Mouse (Mus musculus) embryonic stem cell, embryonic (primary cell): Measurements from ENCODE around the gene Gm20388.
"Not testable (repeated sequence)": the region's sequence is repeated elsewhere in the genome, so short reads cannot be mapped to it uniquely, and the experiment has no call there.

Experiments
- CTCF ChIA-PET, 4 experiments: fragments of 300-600 bp in 2 of 4; fragments of 350-600 bp in 2 of 4; sonication (Branson Sonifier 250); formaldehyde crosslinking; loops; one replicate each; lab custom pipeline; 2022; ENCODE audit warnings: inconsistent platforms in 2 of 4; lab: Charles Lee
- POLR2A ChIA-PET, 4 experiments: fragments of 300-600 bp in 2 of 4; fragments of 350-600 bp in 2 of 4; sonication (Branson Sonifier 250); formaldehyde crosslinking; loops; one replicate each; lab custom pipeline; 2022; ENCODE audit warnings: antibody characterized with exemption in 4 of 4, inconsistent platforms in 1 of 4; lab: Charles Lee

The Gm20388 gene

DNA sequence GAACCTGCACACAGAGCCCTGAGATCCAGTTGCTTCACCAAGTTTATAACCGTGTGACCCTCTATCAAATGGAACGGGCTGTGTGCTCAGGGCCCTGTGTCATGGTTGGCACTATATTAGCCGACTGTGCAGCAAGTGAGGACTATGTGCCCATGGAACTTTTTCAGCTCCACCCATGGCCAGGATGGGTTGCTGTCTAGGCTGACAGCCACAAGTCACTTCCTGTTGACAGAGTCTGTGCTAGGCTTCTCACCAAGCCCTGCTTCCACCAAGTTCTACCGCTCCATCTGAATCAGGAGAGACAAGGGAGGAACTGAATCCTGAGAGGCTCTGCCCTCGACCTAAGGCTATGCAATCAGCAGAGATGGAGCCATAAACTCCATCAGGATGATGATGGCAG is 2650.6 kb downstream of the Gm20388 start:
- ChIA-PET CTCF (interaction anchor here in 2 of 4 experiments (0.6 kb wide), 2 partner anchors 51 to 189 kb away, joined by 3 read pairs; no protein-coding TSS in a partner anchor), POLR2A (interaction anchor here in 2 of 4 experiments (0.7 to 16.3 kb wide), 6 partner anchors 10 to 67 kb away, joined by 3 to 397 read pairs (median 3); partner anchors contain the start of genes Aprt (in 1 of the 2), Cdt1 (in 1 of the 2) and Piezo1 (in 1 of the 2))

DNA sequence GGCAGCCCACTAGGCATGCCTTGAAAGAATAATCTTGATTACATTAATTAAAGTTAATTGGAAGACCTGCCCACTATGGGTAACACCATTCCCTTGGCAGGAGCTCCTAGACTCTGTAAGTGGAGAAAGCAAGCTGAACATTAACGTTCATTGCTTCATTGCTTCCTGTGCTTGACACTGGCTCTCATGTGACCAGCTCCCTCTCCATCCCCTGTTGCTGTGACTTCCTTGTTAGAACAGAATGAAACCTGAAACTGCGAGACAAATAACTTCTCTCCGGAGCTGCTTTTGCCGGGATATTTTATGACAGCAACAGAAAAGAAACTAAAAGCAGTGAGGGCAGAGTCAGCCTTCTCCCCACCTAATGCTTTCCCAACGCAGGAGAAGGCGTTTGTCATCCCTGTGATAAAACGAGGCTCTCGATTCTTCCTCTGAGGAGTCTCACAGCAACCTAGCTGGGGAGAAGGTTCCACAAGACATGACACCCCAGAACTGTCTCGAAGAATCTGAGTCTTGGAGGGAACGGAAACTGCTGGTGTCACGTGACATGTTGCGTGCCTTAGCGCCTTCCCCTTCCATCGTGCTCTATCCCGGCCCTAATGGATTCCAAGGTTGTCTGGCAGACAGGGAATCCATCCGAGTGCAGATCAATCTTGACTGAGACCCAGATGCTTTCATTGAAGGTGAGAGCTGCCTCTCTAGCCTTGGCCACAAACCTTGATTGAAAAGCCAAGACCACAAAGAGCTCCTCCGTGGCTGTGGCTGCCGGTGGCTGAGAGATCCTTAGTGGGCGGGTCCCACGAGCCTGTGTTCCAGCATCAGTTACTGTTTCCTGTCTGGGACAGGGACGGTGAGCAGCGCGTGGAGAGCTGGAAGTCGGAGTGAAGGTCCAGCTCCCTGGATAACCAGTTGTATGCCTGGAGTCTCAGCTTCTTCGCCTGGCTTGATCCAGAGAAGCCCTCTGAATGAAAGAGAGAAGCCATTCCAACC is 2654.0 kb downstream of the Gm20388 start:
- CTCF ChIA-PET: interaction anchor here in 3 of 4 experiments (0.5 to 1.8 kb wide), 10 partner anchors 10 to 1065 kb away, joined by 3 to 5 read pairs (median 3); partner anchors contain the start of gene Piezo1 (in 1 of the 3)
- POLR2A ChIA-PET: interaction anchor here in 3 of 4 experiments (0.6 to 18.6 kb wide), 43 partner anchors 8 to 1163 kb away, joined by 3 to 397 read pairs (median 4); partner anchors contain the start of genes Piezo1 (in 3 of the 3), Aprt (in 2 of the 3), Galns (in 2 of the 3) and Mvd (in 2 of the 3)

DNA sequence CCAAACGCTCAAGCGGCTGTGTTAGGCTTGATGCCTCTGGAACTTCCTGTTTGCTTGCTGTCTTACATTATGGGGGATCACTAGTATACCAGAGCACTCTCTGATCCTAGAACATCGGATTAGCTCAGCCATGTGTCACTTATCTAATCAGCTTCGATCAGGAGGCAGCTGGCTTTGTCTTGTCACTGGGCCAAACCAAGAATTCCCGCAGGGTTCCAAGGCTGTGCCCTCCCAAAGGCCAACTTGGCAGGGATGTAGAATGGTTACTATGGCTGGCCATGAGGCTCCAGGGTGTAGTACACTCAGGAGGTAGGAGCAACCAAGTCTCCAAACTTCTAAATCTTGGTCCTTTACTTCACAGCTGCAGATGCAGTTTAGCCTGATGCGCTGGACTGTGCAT is 2656.1 kb downstream of the Gm20388 start:
- ChIA-PET CTCF (interaction anchor here in 2 of 4 experiments (0.9 to 1.9 kb wide), 3 partner anchors 15 to 44 kb away, joined by 3 to 7 read pairs (median 3); partner anchors contain the start of gene Piezo1 (in 1 of the 2)), POLR2A (interaction anchor here (0.6 to 18.6 kb wide), 45 partner anchors 8 to 616 kb away, joined by 3 to 397 read pairs (median 4); partner anchors contain the start of genes Aprt (in 3 of the 4), Piezo1 (in 2 of the 4), Cyba (in 1 of the 4) and Mvd (in 1 of the 4))

DNA sequence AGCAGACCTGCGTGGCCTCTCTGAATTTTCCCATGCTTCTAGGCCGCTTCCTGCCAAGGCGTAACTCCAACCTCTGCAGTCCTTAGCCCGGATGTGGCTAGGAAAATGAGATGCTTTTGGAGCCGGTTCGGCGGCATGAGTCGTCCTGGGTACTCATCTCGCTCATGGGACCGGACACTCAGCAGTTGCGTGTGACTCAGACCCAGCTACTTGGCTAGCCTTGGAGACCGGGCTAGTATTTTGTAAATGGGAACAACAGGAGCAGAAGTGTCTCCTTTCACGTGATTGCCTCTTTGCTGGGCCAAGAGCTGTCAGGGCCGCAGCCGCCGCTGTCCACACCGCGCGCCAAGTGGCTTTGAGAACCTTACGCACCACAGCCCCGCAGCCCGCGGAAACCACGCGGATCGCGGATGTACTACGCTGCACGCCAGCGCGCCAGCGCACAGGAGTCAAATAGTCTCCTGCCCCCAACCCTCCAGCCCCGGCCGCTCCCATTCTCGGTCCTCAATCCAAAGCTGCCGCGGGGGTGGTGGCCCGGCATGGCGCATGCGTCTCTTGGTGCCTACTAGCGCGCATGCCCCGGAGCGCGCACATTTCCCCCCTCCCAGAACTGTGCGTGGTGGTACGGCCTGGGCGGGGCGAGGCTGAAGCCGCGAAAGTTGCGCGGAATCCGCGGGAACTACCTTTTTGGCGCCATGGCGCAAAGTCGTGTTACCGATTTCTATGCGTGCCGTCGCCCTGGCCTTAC is 2656.9 kb downstream of the Gm20388 start, which contains the start of gene Cdt1:
Cdt1 (plus strand) TSS at position 655 of the 748 bp plus-strand sequence.
- POLR2A ChIA-PET: interaction anchor here (0.6 to 18.6 kb wide), 60 partner anchors 8 to 617 kb away, joined by 3 to 397 read pairs (median 4); partner anchors contain the start of genes Aprt (in 3 of the 4), Piezo1 (in 3 of the 4), Galns (in 2 of the 4) and Mvd (in 2 of the 4)

DNA sequence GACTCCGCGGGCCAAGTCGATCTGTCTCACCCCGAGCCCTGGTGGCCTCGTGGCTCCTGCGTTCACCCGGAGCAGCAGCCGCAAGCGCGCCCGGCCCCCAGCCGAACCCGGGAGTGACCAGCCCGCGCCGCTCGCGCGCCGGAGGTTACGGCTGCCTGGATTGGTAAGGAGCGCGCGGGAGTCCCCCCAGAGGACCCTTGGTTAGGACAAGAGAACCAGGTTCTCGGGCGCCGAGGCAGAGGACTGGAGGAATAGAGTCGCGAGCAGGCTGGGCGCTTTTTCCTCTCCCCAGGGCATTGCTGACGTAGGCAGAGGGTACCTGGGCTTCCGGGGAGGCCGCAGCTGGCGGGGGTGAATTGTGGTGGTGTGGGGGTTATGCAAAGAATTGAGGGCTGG is 2657.5 kb downstream of the Gm20388 start:
- ChIA-PET POLR2A (interaction anchor here (0.6 to 18.6 kb wide), 61 partner anchors 7 to 527 kb away, joined by 3 to 397 read pairs (median 4); partner anchors contain the start of genes Aprt (in 3 of the 4), Piezo1 (in 3 of the 4), Cyba (in 2 of the 4) and Galns (in 2 of the 4)), CTCF (interaction anchor here in 3 of 4 experiments (0.5 to 1.9 kb wide), 9 partner anchors 9 to 245 kb away, joined by 3 to 9 read pairs (median 3); partner anchors contain the start of gene Piezo1 (in 1 of the 3))

More for the DNA sequence above, 2656.9 kb downstream of the Gm20388 start, which contains the start of gene Cdt1:
- CTCF ChIA-PET: interaction anchor here in 3 of 4 experiments (0.5 to 1.9 kb wide), 11 partner anchors 9 to 245 kb away, joined by 3 to 9 read pairs (median 3); partner anchors contain the start of gene Piezo1 (in 1 of the 3)

DNA sequence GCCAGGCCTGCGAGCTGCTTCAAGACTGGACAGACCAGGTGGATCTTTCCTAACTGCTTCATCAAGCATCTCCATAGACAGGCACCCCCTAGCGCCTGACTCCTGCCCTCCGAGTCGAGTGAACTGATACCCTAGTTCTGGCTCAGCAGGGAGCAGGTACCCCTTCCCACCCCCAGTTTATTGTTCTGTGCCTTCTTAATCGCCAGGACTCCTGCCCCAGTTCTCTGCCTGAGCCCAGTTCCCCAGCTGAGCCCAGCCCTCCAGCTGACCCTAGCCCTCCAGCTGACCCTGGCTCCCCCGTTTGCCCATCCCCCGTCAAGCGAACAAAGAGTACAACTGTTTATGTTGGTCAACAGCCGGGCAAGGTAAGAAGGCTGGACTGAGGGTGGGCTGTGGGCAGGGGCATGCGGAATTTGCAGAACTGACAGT is 2658.3 kb downstream of the Gm20388 start:
- POLR2A ChIA-PET: interaction anchor here (0.5 to 18.6 kb wide), 35 partner anchors 9 to 534 kb away, joined by 3 to 397 read pairs (median 5); partner anchors contain the start of genes Galns (in 3 of the 4), Trappc2l (in 3 of the 4), Cyba (in 2 of the 4) and Piezo1 (in 2 of the 4)

DNA sequence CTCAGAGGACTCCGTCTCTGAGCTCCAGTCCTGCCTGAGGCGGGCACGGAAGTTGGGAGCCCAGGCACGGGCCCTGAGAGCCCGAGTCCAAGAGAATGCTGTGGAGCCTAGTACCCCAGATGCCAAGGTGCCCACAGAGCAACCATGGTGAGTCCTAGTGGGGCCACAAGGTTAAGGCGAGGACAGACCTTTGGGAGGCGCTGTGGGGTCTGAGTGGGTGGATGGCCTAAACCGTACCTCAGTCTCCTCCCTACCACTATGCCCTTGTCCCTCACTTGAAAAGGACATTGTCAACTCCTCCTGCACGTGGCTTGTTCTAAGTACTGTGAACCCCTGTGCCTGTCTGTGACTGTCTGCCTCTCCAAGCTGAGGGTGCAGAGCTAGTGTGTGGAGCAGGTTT is 2658.7 kb downstream of the Gm20388 start:
- CTCF ChIA-PET: interaction anchor here in 2 of 4 experiments (0.6 to 1.7 kb wide), 3 partner anchors 13 to 153 kb away, joined by 3 to 6 read pairs (median 4); no protein-coding TSS in a partner anchor
- POLR2A ChIA-PET: interaction anchor here (0.5 to 18.6 kb wide), 30 partner anchors 8 to 536 kb away, joined by 3 to 397 read pairs (median 4); partner anchors contain the start of genes Galns (in 2 of the 4), Piezo1 (in 2 of the 4), Trappc2l (in 2 of the 4) and Aprt (in 1 of the 4)

More for the DNA sequence above, 2658.3 kb downstream of the Gm20388 start:
- CTCF ChIA-PET: interaction anchor here in 2 of 4 experiments (0.6 to 1.9 kb wide), 5 partner anchors 12 to 244 kb away, joined by 3 to 7 read pairs (median 4); partner anchors contain the start of gene Piezo1 (in 1 of the 2)

DNA sequence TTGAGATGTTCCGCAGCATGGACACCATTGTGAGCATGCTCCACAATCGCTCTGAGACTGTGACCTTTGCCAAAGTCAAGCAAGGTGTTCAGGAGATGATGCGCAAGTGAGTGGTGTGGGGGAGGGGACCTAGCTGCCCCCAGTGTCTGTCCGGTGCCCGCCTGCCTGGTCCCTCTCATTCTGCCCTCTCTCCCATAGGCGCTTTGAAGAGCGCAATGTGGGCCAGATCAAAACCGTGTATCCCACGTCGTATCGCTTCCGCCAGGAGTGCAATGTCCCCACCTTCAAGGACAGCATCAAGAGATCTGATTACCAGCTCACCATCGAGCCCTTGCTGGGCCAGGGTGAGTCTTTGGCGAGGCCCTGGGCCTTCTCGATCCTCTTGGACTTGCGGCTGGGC is 2659.4 kb downstream of the Gm20388 start:
- POLR2A ChIA-PET: interaction anchor here in 3 of 4 experiments (0.7 to 18.6 kb wide), 19 partner anchors 9 to 535 kb away, joined by 3 to 397 read pairs (median 9); partner anchors contain the start of genes Galns (in 2 of the 3), Mvd (in 2 of the 3), Piezo1 (in 2 of the 3) and Trappc2l (in 2 of the 3)
- CTCF ChIA-PET: interaction anchor here in 1 of 4 experiments (1.8 kb wide), 1 partner anchor 11 kb away, joined by 4 read pairs; no protein-coding TSS in a partner anchor

DNA sequence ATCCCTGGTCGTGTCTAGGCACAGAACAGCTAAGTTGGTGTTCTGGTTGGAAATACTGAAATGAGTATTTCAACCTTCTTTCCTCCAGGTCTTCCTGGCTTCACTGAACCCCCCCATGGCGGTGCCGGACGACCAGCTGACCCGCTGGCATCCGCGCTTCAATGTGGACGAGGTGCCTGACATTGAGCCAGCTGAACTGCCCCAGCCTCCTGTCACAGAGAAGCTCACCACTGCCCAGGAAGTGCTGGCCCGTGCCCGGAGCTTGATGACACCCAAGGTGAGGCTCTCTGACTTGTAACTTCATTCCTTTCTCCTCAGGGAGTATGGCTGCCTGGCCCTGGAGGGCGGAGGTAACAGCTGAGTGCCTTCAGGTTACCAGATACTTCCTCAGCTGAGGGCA is 2660.5 kb downstream of the Gm20388 start:
- ChIA-PET CTCF (interaction anchor here in 2 of 4 experiments (0.5 to 1.8 kb wide), 2 partner anchors 12 to 570 kb away, joined by 3 to 4 read pairs; no protein-coding TSS in a partner anchor), POLR2A (interaction anchor here in 3 of 4 experiments (0.6 to 18.6 kb wide), 13 partner anchors 7 to 564 kb away, joined by 3 to 397 read pairs (median 26); partner anchors contain the start of genes Aprt (in 1 of the 3), Galns (in 1 of the 3), Piezo1 (in 1 of the 3) and Trappc2l (in 1 of the 3))

DNA sequence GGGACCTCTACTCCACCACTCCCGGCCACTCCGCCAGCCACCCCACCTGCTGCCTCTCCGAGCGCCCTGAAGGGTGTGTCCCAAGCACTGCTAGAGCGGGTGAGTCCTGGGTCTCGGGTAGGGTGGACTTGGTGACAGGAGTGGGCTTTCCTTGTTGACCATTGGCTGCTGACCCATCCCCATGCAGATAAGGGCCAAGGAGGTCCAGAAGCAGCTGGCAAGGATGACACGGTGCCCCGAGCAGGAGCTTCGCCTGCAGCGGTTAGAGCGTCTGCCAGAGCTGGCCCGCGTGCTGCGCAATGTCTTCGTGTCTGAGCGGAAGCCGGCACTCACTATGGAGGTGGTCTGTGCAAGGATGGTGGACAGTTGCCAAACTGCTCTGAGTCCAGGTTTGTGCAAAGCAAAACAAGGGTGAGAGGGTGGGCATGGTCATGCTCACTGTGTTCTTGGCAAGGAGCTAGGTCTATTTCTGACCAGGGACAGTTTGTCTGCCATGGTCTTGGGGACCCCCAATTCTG is 2661.2 kb downstream of the Gm20388 start:
- CTCF ChIA-PET: interaction anchor here in 1 of 4 experiments (1.8 kb wide), 1 partner anchor 13 kb away, joined by 4 read pairs; no protein-coding TSS in a partner anchor
- POLR2A ChIA-PET: interaction anchor here in 3 of 4 experiments (0.6 to 18.6 kb wide), 16 partner anchors 11 to 565 kb away, joined by 3 to 397 read pairs (median 6); partner anchors contain the start of genes Galns (in 1 of the 3), Mvd (in 1 of the 3), Piezo1 (in 1 of the 3) and Rnf166 (in 1 of the 3)

DNA sequence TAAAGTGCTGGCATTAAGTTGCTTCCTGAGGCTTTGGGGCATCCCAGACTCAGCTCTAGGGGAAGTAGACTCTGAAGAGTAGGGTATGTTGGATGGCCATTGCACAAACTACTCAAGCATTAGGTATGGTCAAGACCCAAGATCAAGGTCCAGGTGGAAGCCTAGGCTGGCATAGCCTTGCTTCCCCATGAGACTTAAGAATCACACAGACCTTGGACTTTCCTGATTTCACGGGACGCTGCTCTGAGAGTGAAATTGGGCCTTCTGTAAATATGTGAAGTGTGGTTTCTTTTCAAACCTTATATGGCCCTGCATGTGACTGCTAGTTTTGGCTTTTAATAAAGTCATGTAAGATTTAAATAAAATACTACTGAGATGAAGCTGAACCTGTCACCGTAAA is 2662.1 kb downstream of the Gm20388 start:
- POLR2A ChIA-PET: interaction anchor here in 2 of 4 experiments (0.9 to 18.6 kb wide), 16 partner anchors 7 to 141 kb away, joined by 3 to 397 read pairs (median 6); partner anchors contain the start of genes Cdt1 (in 1 of the 2), Galns (in 1 of the 2), Mvd (in 1 of the 2) and Piezo1 (in 1 of the 2)
- CTCF ChIA-PET: no interaction called here

DNA sequence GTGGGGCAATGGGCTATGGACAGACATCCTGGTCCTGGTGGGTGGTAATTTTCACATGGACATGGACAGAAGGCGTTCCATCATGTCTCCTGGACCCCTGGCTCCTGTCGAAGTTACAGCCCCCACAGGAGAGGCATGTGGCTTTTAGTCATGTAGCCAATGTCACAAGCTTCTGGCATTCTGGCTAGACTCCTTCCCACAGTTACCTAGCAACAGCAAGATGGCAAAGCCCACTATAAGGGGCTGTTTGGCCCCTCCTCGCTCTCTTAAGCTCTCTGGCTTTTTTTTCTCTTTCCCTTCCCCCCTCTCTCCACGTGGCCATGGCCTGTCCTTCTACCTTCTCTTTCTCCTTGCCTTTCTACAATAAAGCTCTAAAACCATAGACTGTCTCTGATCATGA is 2662.5 kb downstream of the Gm20388 start:
- POLR2A ChIA-PET: interaction anchor here (0.6 to 18.6 kb wide), 16 partner anchors 8 to 298 kb away, joined by 3 to 397 read pairs (median 7); partner anchors contain the start of genes Cdt1 (in 1 of the 4), Galns (in 1 of the 4), Mvd (in 1 of the 4) and Piezo1 (in 1 of the 4)
- CTCF ChIA-PET: not testable (repeated sequence)

DNA sequence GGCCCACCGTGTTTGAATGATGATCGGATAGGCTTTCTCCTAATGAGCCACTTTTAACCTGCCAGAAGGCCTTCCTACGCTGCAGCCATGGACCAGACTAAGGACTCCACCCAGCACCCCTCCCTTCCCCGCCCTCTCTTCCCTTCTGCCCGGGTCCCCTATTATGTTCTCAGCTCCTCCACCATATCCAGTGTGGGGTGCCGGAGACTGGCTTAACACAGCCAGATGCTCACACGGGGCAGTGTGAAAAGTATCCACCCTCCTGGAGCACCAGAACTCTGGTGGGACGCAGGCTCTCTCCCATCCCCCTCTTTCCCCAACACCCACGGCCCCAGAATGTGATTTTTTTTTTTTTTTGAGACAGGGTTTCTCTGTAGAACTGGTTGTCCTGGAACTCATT is 2662.9 kb downstream of the Gm20388 start:
- ChIA-PET POLR2A (interaction anchor here (0.6 to 18.6 kb wide), 23 partner anchors 6 to 612 kb away, joined by 3 to 397 read pairs (median 7); partner anchors contain the start of genes Cdt1 (in 2 of the 4), Dpep1 (in 1 of the 4), Galns (in 1 of the 4) and Mvd (in 1 of the 4)), CTCF (no interaction called here)

DNA sequence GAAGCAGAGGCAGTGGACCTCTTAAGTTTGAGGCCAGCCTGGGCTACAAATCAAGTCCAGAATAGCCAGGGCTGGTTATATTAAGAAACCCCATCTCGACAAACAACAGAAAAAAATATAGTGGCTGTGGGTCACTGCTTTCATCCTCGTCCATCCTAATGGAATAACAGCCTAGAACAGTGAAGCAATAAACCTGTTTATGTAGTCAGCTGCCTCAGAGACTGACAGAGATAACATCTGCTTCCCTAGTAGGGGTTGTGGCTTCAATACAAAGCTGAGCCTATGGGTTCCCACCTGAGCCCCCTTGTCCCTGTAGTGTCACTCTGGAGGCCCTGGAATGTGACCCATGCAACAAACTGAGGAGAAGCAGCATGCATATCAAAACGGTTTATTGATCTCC is 2663.6 kb downstream of the Gm20388 start:
- CTCF ChIA-PET: interaction anchor here in 2 of 4 experiments (0.6 to 1.0 kb wide), 4 partner anchors 9 to 52 kb away, joined by 3 to 8 read pairs (median 4); partner anchors contain the start of gene Piezo1 (in 1 of the 2)
- POLR2A ChIA-PET: interaction anchor here (0.6 to 18.6 kb wide), 55 partner anchors 7 to 723 kb away, joined by 3 to 397 read pairs (median 4); partner anchors contain the start of genes Cdt1 (in 2 of the 4), Galns (in 2 of the 4), Trappc2l (in 2 of the 4) and Ctu2 (in 1 of the 4)
